Mouse (Mus musculus) midbrain, embryonic 15.5 days (tissue): ENCODE measurements at regions not wholly inside any gene's neighbourhood (a gene's known extent, or its start where the extent isn't known, plus 50 kb on each side); places are given as distances from the start of the nearest gene placed in this dataset.
A peak's percentile ranks its signal among the peaks of the same experiment; 100 is the strongest.

ENCODE experiments used
- ATAC-seq: fragments of 200-750 bp; cut with Nextera tagmentation; replicated peaks from 2 replicates; pipeline ENCODE4 v1.8.0; 2017; ENCODE audit warnings: moderate TSS enrichment
- H3K27ac ChIP-seq: fragments of 300-500 bp; sonication (generic); 2 replicates; pipeline ENCODE4 v1.5.1; 2015; ENCODE audit warnings: mild to moderate bottlenecking, inconsistent platforms
- H3K27me3 ChIP-seq: fragments of 300-500 bp; sonication (generic); replicated peaks from 2 replicates; pipeline ENCODE4 v1.6.1; 2015; ENCODE audit warnings: inconsistent platforms
- H3K36me3 ChIP-seq: fragments of 300-500 bp; sonication (generic); replicated peaks from 2 replicates; pipeline ENCODE4 v1.6.1; 2015; ENCODE audit warnings: inconsistent platforms
- H3K4me1 ChIP-seq: fragments of 300-500 bp; sonication (generic); 2 replicates; pipeline ENCODE4 v1.6.1; 2015; ENCODE audit warnings: inconsistent platforms
- H3K4me2 ChIP-seq: fragments of 300-500 bp; sonication (generic); 2 replicates; pipeline ENCODE4 v1.6.1; 2015; ENCODE audit warnings: inconsistent platforms, mild to moderate bottlenecking, moderate library complexity
- H3K4me3 ChIP-seq: fragments of 300-500 bp; sonication (generic); 2 replicates; pipeline ENCODE4 v1.5.1; 2015; ENCODE audit warnings: mild to moderate bottlenecking, inconsistent platforms
- H3K9ac ChIP-seq: fragments of 300-500 bp; sonication (generic); 2 replicates; pipeline ENCODE4 v1.6.1; 2015; ENCODE audit warnings: mild to moderate bottlenecking, inconsistent platforms
- H3K9me3 ChIP-seq: fragments of 300-500 bp; sonication (generic); 2 replicates; pipeline ENCODE4 v1.6.1; 2016; ENCODE audit warnings: inconsistent platforms
- WGBS: fragments of 180-500 bp; shearing (Covaris S2); methylation state at CpG from one replicate; pipeline ENCODE4 v1.1.7; 2015; ENCODE audit warnings: mixed read lengths; 5-methylcytosine and 5-hydroxymethylcytosine counted together

- Histone ChIP-seq H3K27ac (no peak overlapping the region), H3K9ac (no peak overlapping the region)
Observed at GRCm38 (mm10) chr11:15494586-15494985, 762.9 kb upstream of the Vstm2a start.

More at GRCm38 (mm10) chr11:15494586-15494985, 762.9 kb upstream of the Vstm2a start:
- Histone ChIP-seq H3K36me3 (no peaks in the 10 kb centered on the region), H3K9me3 (no peaks in the 10 kb centered on the region), H3K4me3 (no peak overlapping the region), H3K4me1 (no peaks in the 10 kb centered on the region), H3K4me2 (no peak overlapping the region), H3K27me3 (no peaks in the 10 kb centered on the region)
- peak; percentile 89 for ATAC-seq
- 56% methylated on average over 3 of the region's 3 CpGs for WGBS
